Mouse (Mus musculus): ENCODE data around the gene Olig1.

GRCm38 (mm10) chr16:91228238-91229071, 41.1 kb upstream of the Olig1 start:
- TF ChIP-seq EP300 (IDR thresholded peaks at IDR 0.05) (no peak), CTCF (IDR thresholded peaks at IDR 0.05) (no peak)

All from lung, postnatal 0 days (tissue).